30 mouse cellular contexts compared by ENCODE assay signal in genomic region chr17:36281521-36282245, GRCm38 (mm10). TPM values are rescaled to one million over a fixed set of nuclear protein-coding genes. Genes with fewer than 3 reads are reported as not detected.
"Had no signal": no experiment of that assay in that cellular context is flagged by ENCODE, and none has a peak within 500 bp of the region (broad histone marks: within the 10 kb centered on the region; RNA-seq: fewer than 3 reads in every experiment).

No protein-coding gene starts in this region.

- H3K9me3 ChIP-seq: limb, embryonic 15.5 days; liver, embryonic 15.5 days; midbrain, embryonic 15.5 days; neural tube, embryonic 15.5 days had no signal

- H3K4me3 ChIP-seq: limb, embryonic 12.5 days; limb, embryonic 15.5 days; liver, embryonic 12.5 days; liver, embryonic 15.5 days; midbrain, embryonic 12.5 days; midbrain, embryonic 15.5 days; neural tube, embryonic 12.5 days; neural tube, embryonic 15.5 days had no signal

- H3K9ac ChIP-seq: limb, embryonic 12.5 days; limb, embryonic 15.5 days; liver, embryonic 12.5 days; liver, embryonic 15.5 days; midbrain, embryonic 12.5 days; midbrain, embryonic 15.5 days; neural tube, embryonic 12.5 days; neural tube, embryonic 15.5 days had no signal

- H3K27ac ChIP-seq: kidney, postnatal 0 days; limb, embryonic 12.5 days; limb, embryonic 15.5 days; liver, embryonic 12.5 days; liver, embryonic 15.5 days; midbrain, embryonic 12.5 days; midbrain, embryonic 15.5 days; neural tube, embryonic 12.5 days; neural tube, embryonic 15.5 days; stomach, postnatal 0 days had no signal

- H3K4me1 ChIP-seq: limb, embryonic 12.5 days; limb, embryonic 15.5 days; liver, embryonic 12.5 days; liver, embryonic 15.5 days; midbrain, embryonic 12.5 days; midbrain, embryonic 15.5 days; neural tube, embryonic 12.5 days had no signal

- DNase-seq: kidney, postnatal 25 days; left cerebral cortex, postnatal 4 days; lung, adult 2 months; lung, postnatal 14 days; lung, postnatal 4 days; right cerebral cortex, adult 18-20 months; right cerebral cortex, postnatal 14 days; right cerebral cortex, postnatal 4 days; thymus, adult 18-20 months; thymus, postnatal 36 days had no signal

- ATAC-seq: intestine, postnatal 0 days; liver, embryonic 12.5 days; midbrain, embryonic 15.5 days had no signal

- H3K4me2 ChIP-seq: limb, embryonic 12.5 days; limb, embryonic 15.5 days; liver, embryonic 12.5 days; liver, embryonic 15.5 days; midbrain, embryonic 12.5 days; midbrain, embryonic 15.5 days; neural tube, embryonic 12.5 days; neural tube, embryonic 15.5 days had no signal

- H3K27me3 ChIP-seq: limb, embryonic 12.5 days; limb, embryonic 15.5 days; liver, embryonic 12.5 days; liver, embryonic 15.5 days; midbrain, embryonic 12.5 days; midbrain, embryonic 15.5 days; neural tube, embryonic 12.5 days; neural tube, embryonic 15.5 days had no signal

RNA-seq across cellular contexts. Expression of gene H2-M10.2, which starts 4.6 kb away (rescaled TPM):
- total RNA-seq: layer of hippocampus, adult 18-20 months; layer of hippocampus, postnatal 14 days; left cerebral cortex, adult 8-10 months; left cerebral cortex, postnatal 14 days; left cerebral cortex, postnatal 4 days; megakaryocyte progenitor cell, adult 5-6 weeks had no signal
- polyA plus RNA-seq: intestine, embryonic 14.5 days; intestine, postnatal 0 days; kidney, postnatal 0 days; limb, embryonic 12.5 days; limb, embryonic 15.5 days; liver, embryonic 12.5 days; liver, embryonic 15.5 days; lung, adult 2 months; lung, embryonic 16.5 days; neural tube, embryonic 12.5 days; stomach, postnatal 0 days; urinary bladder, adult 2 months had no signal

RNA-seq across cellular contexts. Expression of gene H2-M10.1, which starts 44.3 kb away (rescaled TPM):
- total RNA-seq: layer of hippocampus, adult 18-20 months; layer of hippocampus, postnatal 14 days; left cerebral cortex, adult 8-10 months; left cerebral cortex, postnatal 14 days; left cerebral cortex, postnatal 4 days; megakaryocyte progenitor cell, adult 5-6 weeks had no signal
- polyA plus RNA-seq: intestine, embryonic 14.5 days; intestine, postnatal 0 days; kidney, postnatal 0 days; limb, embryonic 12.5 days; limb, embryonic 15.5 days; liver, embryonic 12.5 days; liver, embryonic 15.5 days; lung, adult 2 months; lung, embryonic 16.5 days; midbrain, embryonic 12.5 days; midbrain, embryonic 15.5 days; neural tube, embryonic 12.5 days; neural tube, embryonic 15.5 days; stomach, embryonic 14.5 days; stomach, postnatal 0 days; urinary bladder, adult 2 months had no signal
